Mouse (Mus musculus): ENCODE results near the gene Gm9837. TPM values are rescaled to one million over a fixed set of nuclear protein-coding genes. Genes with fewer than 3 reads are reported as not detected.
A peak's percentile ranks its signal among the peaks of the same experiment; 100 is the strongest.

The Gm9837 gene
- not detected for total RNA-seq (2021)

DNA sequence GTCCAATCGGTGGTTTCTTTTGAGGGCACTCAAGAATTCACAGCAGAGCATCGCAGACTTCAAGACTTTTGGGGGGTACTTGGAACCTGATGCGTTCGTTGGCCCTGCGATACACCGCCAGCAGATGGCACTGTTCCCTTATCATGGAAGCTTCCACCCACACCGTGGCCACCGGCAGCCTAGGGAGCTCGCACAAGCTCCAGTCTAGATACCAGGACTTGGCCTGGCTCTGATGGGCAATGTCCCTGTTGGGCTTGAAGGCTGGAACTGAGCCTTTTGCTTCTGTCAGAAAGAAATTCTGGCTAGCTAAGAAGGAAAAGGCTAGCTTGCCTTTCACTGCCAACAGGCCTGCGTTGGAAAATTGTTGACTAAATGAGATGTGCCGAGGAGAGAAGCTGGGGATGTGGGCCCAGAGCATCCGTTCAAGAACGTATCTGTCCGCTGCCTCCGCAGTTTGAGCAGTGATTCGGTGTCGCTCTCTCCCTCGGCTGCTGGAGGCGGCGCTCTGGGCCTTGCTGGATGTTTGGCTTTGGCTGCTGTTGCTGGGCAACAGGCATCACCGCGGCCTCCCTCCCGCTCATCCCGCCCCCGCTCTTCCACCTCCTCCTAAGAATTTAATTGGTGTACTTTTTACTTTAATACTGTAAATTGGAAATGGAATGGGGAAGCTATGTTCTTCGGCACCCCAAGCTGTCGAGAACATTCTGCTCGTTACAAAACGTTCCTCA is at the start of gene Gm9837:
Gene Gm9837, minus strand, starts transcription at position 512 of the 728 bp plus-strand sequence.
- peak; percentile 78 for DNase-seq (ENCODE audit: low spot score)
- intact Hi-C loops (cut with DNase I): loop anchor here (1.0 to 5.0 kb wide), 4 partner anchors 42 to 267 kb away; no protein-coding TSS in a partner anchor

GRCm38 (mm10) chr11:53519207-53520121 is 49.2 kb upstream of the Gm9837 start, which contains the start of gene Sept8:
TSS of gene Sept8 (plus strand) at chr11:53519257.
- DNase-seq (ENCODE audit: low spot score): peak; percentile 52
- intact Hi-C loops (cut with DNase I): no loop called here

DNA sequence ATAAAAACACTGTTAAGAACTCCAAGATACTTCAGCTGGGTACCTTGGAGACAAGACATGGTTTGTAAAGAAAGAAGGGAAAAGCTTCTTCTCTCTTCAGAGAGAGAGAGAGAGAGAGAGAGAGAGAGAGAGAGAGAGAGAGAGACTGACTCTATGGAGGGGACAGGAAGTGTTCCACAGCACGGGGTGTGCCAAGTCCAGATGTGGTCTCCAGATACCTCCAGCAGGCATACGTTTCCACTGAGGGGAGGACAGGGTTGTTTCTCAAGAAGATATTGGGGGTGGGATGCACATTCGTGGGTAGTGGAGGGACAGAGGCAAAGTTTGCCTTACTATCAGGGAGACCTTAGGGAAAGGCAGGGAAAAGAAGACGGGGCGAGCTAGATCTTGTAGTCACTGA is 48.5 kb upstream of the Gm9837 start:
- intact Hi-C loops (cut with DNase I): no loop called here
- DNase-seq (ENCODE audit: low spot score): no peak

DNA sequence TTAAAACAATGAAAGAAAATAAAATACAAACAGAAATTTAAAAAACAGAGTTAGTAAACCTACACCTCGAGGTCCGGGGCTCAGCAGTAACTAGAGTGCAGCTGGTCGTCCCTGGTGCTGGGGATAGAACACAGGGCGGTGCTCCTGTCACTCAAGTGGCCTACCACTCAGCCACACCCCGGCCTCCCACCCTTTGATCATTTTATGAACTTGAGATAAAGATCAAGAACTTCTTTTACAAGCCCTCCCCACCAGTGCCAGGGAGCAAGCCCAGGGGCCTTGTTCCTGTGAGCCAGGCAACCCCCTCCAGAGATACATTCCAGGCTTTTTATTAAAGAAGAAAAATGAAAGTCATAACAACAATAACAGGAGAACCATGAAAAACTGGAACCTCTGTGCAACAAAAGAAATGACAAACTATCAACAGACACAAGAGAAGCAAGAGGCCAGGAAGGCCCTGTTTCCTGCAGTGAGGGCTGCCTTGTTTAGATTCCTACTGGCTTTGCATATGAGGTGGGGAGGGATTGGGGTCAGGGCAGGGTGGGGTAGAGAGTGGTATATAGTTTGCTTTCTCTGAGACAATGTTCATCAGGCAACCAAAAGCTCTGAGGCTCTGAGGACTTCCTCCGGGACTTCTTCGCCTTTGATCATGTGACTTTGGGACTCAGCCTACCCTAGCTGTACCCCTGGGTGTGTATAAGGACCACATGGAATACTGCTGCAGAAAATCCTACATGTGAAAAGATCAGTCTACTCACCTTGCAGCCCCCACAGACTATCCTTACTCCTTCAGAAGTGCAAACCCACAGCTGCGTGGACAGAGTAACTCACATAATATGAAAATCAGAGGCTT is 46.7 kb upstream of the Gm9837 start:
- intact Hi-C loops (cut with DNase I): no loop called here
- DNase-seq (ENCODE audit: low spot score): no peak

DNA sequence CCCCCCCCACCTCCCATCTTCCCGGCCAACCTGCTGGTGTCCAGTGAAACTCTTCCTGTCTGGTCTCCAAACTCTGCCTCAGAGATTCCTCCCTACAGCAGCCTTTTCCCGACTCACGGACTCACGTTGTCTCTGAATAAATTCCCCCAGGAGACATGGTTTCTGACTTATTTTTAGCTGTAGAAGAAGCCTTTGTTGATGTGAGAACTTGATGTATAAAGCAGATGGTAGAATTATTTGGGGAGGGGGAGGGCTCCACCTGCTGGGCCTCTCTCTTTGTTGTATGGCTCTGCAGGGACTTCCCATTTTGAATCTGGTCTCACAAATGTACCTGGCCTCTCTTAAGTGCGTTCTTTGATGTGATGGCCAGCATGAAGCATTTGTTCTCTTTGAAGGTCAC is 40.1 kb upstream of the Gm9837 start:
- no peak for DNase-seq (ENCODE audit: low spot score)
- intact Hi-C loops (cut with DNase I): loop anchor here (5.0 kb wide), 1 partner anchor 38 kb away; the partner anchor contains the start of gene Gm9837

DNA sequence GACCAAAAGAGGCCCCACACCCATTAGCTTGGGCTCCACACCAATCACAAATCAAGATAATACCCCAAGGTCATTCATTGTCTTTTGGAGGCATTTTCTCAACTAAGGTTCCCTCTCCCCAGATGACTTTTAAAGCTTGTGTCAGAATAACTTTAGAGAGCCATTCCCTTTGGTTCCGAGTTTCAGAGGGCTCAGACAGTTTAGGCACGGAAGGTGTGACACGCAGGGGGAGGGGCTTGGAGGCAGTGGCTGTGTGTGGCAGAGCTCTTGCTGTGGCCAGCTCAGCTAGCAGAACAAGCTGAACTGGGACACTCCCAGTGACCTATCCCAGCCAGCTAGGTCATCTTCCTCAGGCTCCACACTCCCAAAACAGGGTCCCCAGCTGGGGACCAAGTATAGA is 38.3 kb upstream of the Gm9837 start:
- intact Hi-C loops (cut with DNase I): no loop called here
- DNase-seq (ENCODE audit: low spot score): peak; percentile 27

DNA sequence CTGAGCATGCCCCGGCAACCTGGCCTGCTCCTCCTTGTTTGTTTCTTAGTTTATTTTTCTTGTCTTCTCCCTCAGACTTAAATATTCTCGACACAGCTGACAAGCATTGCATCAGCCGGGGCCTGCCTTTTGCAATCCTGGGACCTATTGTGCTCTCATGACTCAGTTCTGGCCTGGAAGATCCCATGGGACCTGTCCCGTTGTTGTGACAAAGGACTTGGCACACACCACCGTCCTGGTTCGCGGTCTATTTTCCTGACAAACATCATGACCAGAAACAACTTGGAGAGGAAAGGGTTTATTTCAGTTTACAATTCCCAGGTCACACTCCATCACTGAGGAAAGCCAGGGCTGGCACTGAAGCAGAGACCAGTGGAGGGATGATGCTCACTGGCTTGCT is 37.9 kb upstream of the Gm9837 start:
- intact Hi-C loops (cut with DNase I): no loop called here
- DNase-seq (ENCODE audit: low spot score): peak; percentile 82

- DNase-seq (ENCODE audit: low spot score): peak; percentile 33
- intact Hi-C loops (cut with DNase I): no loop called here
These were observed 37.0 kb upstream of the Gm9837 start for GRCm38 (mm10) chr11:53507098-53507805.

DNA sequence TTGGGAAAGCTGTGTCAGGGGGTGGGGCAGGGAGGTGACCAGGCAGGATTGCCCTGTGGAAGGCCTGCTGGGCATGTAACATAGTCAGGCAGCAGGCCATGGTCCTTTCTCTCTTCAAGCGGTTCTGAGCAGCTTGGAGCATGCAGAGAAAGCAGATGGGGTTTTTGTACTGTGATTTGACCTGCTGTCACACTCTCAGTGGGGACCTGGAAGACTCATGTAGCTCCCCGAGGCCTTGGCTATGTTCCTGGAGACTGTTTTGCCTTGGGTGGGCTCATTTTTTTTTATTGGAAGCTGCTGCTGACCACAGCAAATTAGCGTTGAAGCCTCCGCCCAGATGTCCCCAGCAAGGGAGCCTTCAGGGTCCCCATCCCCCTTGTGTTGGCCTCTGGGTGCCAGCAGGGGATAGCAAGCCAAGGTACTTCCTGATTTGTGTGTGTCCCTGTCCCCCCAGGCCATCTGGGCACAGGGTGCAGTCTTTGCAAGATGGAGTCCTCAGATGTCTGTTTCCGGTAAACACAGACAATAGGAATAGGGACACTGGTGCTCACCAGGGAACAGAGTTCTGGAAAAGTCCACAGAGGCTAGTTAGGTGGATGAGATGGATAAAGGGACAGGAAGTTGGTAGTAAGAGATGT is 34.9 kb upstream of the Gm9837 start:
- intact Hi-C loops (cut with DNase I): no loop called here
- no peak for DNase-seq (ENCODE audit: low spot score)

GRCm38 (mm10) chr11:53504376-53504775 is 34.1 kb upstream of the Gm9837 start:
- intact Hi-C loops (cut with DNase I): no loop called here
- no peak for DNase-seq (ENCODE audit: low spot score)

DNA sequence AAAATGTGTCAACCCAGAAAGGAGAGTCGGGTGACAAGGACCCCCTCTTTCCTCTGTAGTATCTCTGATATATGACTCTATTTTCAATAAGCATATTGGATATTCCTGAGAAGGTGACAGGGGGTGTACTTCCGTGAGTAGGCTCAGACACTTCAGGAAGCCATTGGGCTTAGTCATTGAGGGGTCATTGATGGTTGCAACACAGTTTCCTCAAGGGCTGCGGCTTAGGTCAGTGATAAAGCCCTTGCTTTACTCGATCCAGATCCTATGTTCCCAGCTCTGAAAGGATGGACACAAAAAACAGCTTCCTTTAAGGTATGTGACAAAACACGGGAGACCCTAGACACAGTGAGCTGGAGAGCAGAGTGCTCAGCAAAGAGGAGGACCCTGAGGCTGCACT is 33.5 kb upstream of the Gm9837 start:
- DNase-seq (ENCODE audit: low spot score): no peak
- intact Hi-C loops (cut with DNase I): no loop called here

- intact Hi-C loops (cut with DNase I): no loop called here
- no peak for DNase-seq (ENCODE audit: low spot score)
These were observed 31.9 kb upstream of the Gm9837 start for GRCm38 (mm10) chr11:53502039-53502765.

DNA sequence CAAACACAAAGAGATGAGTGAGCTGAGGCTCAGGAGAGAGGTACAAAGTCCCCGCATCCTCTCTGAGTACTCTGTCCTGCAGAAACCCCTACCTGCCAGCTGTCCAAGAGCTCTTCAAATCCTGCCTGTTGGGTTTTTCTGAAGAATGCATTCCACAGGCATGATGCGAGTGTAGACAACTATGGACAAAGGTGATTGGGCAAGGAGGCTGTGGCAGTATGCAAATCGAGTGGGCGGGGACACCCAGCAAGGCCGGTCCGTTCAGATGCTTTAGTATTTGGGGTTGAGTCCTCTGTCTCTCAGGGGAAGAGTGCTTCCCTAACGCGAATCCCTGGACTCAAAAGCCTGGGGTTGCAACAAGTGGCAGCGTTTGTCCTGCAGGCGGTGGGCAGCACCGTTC is 30.3 kb upstream of the Gm9837 start:
- DNase-seq (ENCODE audit: low spot score): no peak

DNA sequence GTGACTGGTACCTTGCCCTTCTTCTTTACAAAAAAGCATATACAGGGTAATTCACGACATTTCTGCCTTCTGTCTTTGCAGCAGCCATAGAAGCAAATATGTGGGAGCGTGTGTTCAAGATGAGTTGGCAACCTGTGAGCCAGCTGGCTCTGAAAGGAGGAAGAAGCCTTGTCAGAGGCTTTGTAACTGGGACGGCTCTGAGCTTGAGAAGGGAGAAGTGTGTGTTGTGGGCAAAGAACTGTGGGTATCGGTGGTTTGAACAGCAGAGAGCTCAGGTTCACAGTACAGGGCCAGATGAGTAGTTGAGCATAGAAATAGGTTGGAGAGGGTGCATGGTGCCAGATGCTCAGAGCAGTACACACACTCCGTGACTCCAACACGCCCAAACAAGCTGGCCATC is 26.7 kb upstream of the Gm9837 start:
- intact Hi-C loops (cut with DNase I): no loop called here
- DNase-seq (ENCODE audit: low spot score): no peak

More for the DNA sequence above, 30.3 kb upstream of the Gm9837 start:
- intact Hi-C loops (cut with DNase I): no loop called here

- DNase-seq (ENCODE audit: low spot score): no peak
- intact Hi-C loops (cut with DNase I): no loop called here
These were observed 25.1 kb upstream of the Gm9837 start for GRCm38 (mm10) chr11:53495417-53495816.

DNA sequence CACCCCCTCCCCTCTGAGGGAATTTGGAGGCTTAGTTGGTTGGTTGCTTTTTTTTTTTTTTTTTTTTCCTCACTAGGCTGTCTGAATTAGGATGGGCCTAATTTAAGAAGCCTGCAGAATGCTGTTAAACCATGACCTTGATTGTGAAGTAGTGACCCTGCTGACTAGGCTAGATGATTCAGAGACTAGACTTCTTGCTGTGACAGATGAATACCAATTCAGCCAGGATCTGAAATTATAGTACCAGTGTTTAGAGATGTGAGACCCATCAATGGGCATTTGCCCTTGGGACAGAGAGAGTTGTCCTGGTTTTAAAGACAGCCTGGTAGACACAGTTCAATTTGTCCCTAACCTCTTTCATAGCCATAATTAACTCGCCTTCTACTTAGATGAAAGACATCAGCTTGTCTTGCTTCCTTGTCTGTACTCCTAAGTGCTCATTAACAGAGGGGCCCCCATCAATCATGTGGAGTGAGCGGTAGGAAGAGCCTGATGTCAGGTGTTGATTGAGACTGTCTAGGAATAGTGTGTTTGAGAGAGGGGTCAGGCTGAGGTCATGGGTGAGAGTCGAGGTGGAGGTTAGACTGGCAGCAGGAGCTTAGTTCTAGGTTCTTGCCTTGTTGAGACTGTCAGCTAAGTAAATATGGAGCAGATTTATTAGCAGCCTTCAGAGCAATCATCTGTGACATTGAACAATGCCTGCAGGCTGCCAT is 23.1 kb upstream of the Gm9837 start:
- intact Hi-C loops (cut with DNase I): no loop called here
- DNase-seq (ENCODE audit: low spot score): no peak

DNA sequence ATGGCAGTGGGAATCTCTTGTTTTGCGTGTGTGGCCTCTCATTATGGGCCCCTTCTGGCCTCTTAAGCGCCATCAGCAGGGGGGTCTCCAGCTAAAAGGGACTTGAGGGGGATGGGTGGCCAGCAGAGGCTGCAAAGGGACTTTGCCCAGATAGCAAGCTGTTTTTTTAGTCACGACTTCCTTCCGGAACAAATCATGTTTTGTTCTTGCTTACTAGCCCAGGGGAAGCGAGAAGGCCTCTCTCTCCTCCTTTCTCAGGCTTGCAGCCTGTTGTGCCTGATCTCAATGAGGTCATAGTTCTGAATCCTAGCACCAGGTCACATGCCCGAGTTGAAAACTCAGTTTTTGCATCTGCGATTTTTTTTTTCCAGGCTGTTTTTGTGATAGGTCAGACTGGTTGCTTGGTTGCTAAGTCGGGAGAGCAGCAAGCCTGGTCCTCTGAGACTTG is 21.7 kb upstream of the Gm9837 start:
- intact Hi-C loops (cut with DNase I): no loop called here
- peak; percentile 34 for DNase-seq (ENCODE audit: low spot score)

DNA sequence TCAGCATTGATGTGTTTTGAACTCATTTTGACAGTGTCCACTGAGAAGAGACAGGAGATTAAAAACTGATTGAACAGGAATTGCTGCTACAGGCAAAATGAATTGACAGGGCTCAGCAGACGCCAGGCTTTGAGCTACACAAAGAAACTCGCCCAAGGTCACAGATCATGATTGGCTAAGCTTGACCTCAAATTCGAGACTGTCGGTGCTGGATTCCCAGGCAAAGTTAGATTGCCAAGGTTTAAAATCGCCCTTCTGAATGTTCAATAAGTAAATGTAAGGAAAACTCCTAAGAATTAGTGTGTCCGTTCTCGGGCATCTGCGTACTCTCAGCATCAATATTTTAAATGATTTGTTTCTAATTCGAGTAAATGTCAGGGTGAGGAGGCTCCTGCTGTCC is 19.1 kb upstream of the Gm9837 start:
- no peak for DNase-seq (ENCODE audit: low spot score)
- intact Hi-C loops (cut with DNase I): no loop called here

Measured in heart, postnatal 25 days (tissue).